24 mouse cellular contexts compared by ENCODE assay signal in genomic region chr19:41014003-41014402, GRCm38 (mm10). TPM values are rescaled to one million over a fixed set of nuclear protein-coding genes. Genes with fewer than 3 reads are reported as not detected.
DNase-seq lines count a peak whose midpoint lies in the region; ATAC-seq and TF ChIP-seq lines count a peak whose summit lies in the region.
"Had no signal": no experiment of that assay in that cellular context is flagged by ENCODE, and none has a peak within 500 bp of the region (broad histone marks: within the 10 kb centered on the region; RNA-seq: fewer than 3 reads in every experiment).

No protein-coding gene starts in this region.

- no peaks in the 10 kb centered on the region for H3K36me3 ChIP-seq in heart, embryonic 13.5 days
- no peaks in the 10 kb centered on the region for H3K36me3 ChIP-seq in heart, adult 2 months (ENCODE audit: control insufficient read depth, insufficient read depth, low read length)
- no peaks in the 10 kb centered on the region for H3K36me3 ChIP-seq in midbrain, embryonic 11.5 days (ENCODE audit: control insufficient read depth, insufficient read depth, low read length)
- H3K36me3 ChIP-seq in midbrain, embryonic 14.5 days (ENCODE audit: control insufficient read depth, insufficient read depth, low read length), result no peaks in the 10 kb centered on the region
- H3K36me3 ChIP-seq: embryonic facial prominence, embryonic 12.5 days; hindbrain, embryonic 12.5 days; limb, embryonic 15.5 days; neural tube, embryonic 12.5 days; stomach, embryonic 15.5 days had no signal

- 10% methylated on average over 9 of the region's 9 CpGs for WGBS in heart, embryonic 13.5 days
- WGBS in heart, adult 2 months, result 11% methylated on average over 9 of the region's 9 CpGs
- WGBS in midbrain, embryonic 11.5 days, result 30% methylated on average over 9 of the region's 9 CpGs
- 24% methylated on average over 9 of the region's 9 CpGs for WGBS in midbrain, embryonic 14.5 days

- H3K4me1 ChIP-seq in heart, embryonic 13.5 days, result peaks cover 13% of the 10 kb centered on the region
- peaks cover 3% of the 10 kb centered on the region for H3K4me1 ChIP-seq in heart, adult 2 months (ENCODE audit: control insufficient read depth, insufficient read depth, low read length)
- peaks cover 2% of the 10 kb centered on the region; the same call in 1 of the 2 replicates for H3K4me1 ChIP-seq in midbrain, embryonic 11.5 days (ENCODE audit: control insufficient read depth, insufficient read depth, low read length)
- no peaks in the 10 kb centered on the region for H3K4me1 ChIP-seq in midbrain, embryonic 14.5 days (ENCODE audit: control insufficient read depth, insufficient read depth, low read length)
- H3K4me1 ChIP-seq: neural tube, embryonic 12.5 days had no signal

- no peak for DNase-seq in heart, adult 2 months
- peak; percentile 62 for DNase-seq in midbrain, embryonic 11.5 days (ENCODE audit: low spot score, missing footprints)
- no peak for DNase-seq in midbrain, embryonic 14.5 days
- DNase-seq in thymus, postnatal 25 days, result peak; percentile 24
- DNase-seq in thymus, postnatal 0 days (ENCODE audit: low spot score), result no peak
- no peak for DNase-seq in layer of hippocampus, adult 9-11 months
- no peak for DNase-seq in cerebellum, adult 11-12 months
- DNase-seq: cerebellum, adult 9-11 months; gastrocnemius, postnatal 10 days; heart, adult 11 months; layer of hippocampus, postnatal 36 days; lung, postnatal 10 days; thymus, postnatal 36 days had no signal

- no peak overlapping the region for H3K9ac ChIP-seq in heart, embryonic 13.5 days
- no peak overlapping the region for H3K9ac ChIP-seq in heart, adult 2 months (ENCODE audit: low read depth, low read length)
- H3K9ac ChIP-seq in midbrain, embryonic 11.5 days (ENCODE audit: low read length), result no peak overlapping the region
- H3K9ac ChIP-seq in midbrain, embryonic 14.5 days (replicated peaks; ENCODE audit: low read length), result no peak overlapping the region
- H3K9ac ChIP-seq: embryonic facial prominence, embryonic 12.5 days; hindbrain, embryonic 12.5 days; limb, embryonic 15.5 days; neural tube, embryonic 12.5 days; stomach, embryonic 15.5 days had no signal

- no peak for ATAC-seq in heart, embryonic 13.5 days (ENCODE audit: extremely low read depth, insufficient number of reproducible peaks, low FRiP score, low TSS enrichment)
- no peak for ATAC-seq in midbrain, embryonic 11.5 days (ENCODE audit: low FRiP score)
- no peak for ATAC-seq in midbrain, embryonic 14.5 days (ENCODE audit: low FRiP score, low TSS enrichment)
- ATAC-seq: forebrain, embryonic 14.5 days; inflammation-experienced regulatory T-cells, adult 6 months had no signal

- no peak overlapping the region for H3K4me3 ChIP-seq in heart, embryonic 13.5 days
- H3K4me3 ChIP-seq in heart, adult 2 months, result no peak overlapping the region
- H3K4me3 ChIP-seq in midbrain, embryonic 11.5 days (ENCODE audit: low read depth, low read length), result no peak overlapping the region
- H3K4me3 ChIP-seq in midbrain, embryonic 14.5 days (replicated peaks; ENCODE audit: low read depth, low read length), result no peak overlapping the region
- H3K4me3 ChIP-seq: embryonic facial prominence, embryonic 12.5 days; hindbrain, embryonic 12.5 days; limb, embryonic 15.5 days; neural tube, embryonic 12.5 days; stomach, embryonic 15.5 days had no signal

- TF ChIP-seq CTCF in heart, adult 2 months (IDR thresholded peaks at IDR 0.05), result no peak

- TF ChIP-seq EP300 in heart, adult 2 months (IDR thresholded peaks at IDR 0.05; ENCODE audit: insufficient read depth, low read depth, low read length), result no peak

- no peaks in the 10 kb centered on the region for H3K9me3 ChIP-seq in heart, embryonic 13.5 days
- H3K9me3 ChIP-seq in midbrain, embryonic 11.5 days (ENCODE audit: control insufficient read depth, low read length), result no peaks in the 10 kb centered on the region
- no peaks in the 10 kb centered on the region for H3K9me3 ChIP-seq in midbrain, embryonic 14.5 days (ENCODE audit: control insufficient read depth, low read length)
- H3K9me3 ChIP-seq: embryonic facial prominence, embryonic 12.5 days; hindbrain, embryonic 12.5 days; limb, embryonic 15.5 days; neural tube, embryonic 12.5 days; stomach, embryonic 15.5 days had no signal

- H3K79me2 ChIP-seq in heart, adult 2 months (replicated peaks; ENCODE audit: control insufficient read depth, insufficient read depth, low read length), result no peaks in the 10 kb centered on the region

- intact Hi-C loops in heart, adult 2 months (cut with DNase I), result no loop called here

- peak overlapping the region; percentile 4; the same call in 1 of the 2 replicates for H3K4me2 ChIP-seq in heart, embryonic 13.5 days
- no peak overlapping the region for H3K4me2 ChIP-seq in midbrain, embryonic 11.5 days
- H3K4me2 ChIP-seq in midbrain, embryonic 14.5 days (ENCODE audit: low read length), result no peak overlapping the region
- H3K4me2 ChIP-seq: embryonic facial prominence, embryonic 12.5 days; hindbrain, embryonic 12.5 days; limb, embryonic 15.5 days; neural tube, embryonic 12.5 days; stomach, embryonic 15.5 days had no signal

- TF ChIP-seq POLR2A in heart, adult 2 months (IDR thresholded peaks at IDR 0.05; ENCODE audit: insufficient read depth, low read depth, low read length), result no peak

- peaks cover 60% of the 10 kb centered on the region for H3K27me3 ChIP-seq in heart, embryonic 13.5 days (replicated peaks)
- H3K27me3 ChIP-seq in heart, adult 2 months (ENCODE audit: control insufficient read depth, insufficient read depth, low read length), result no peaks in the 10 kb centered on the region; the same call in 1 of the 2 replicates
- H3K27me3 ChIP-seq in midbrain, embryonic 11.5 days (ENCODE audit: control insufficient read depth, insufficient read depth, low read length), result no peaks in the 10 kb centered on the region; the same call in 1 of the 2 replicates
- H3K27me3 ChIP-seq in midbrain, embryonic 14.5 days (ENCODE audit: control insufficient read depth, insufficient read depth, low read length), result peaks cover 5% of the 10 kb centered on the region
- H3K27me3 ChIP-seq: neural tube, embryonic 12.5 days; stomach, embryonic 15.5 days had no signal

- H3K27ac ChIP-seq in heart, embryonic 13.5 days (replicated peaks), result no peak overlapping the region
- no peak overlapping the region; the same call in 1 of the 2 replicates for H3K27ac ChIP-seq in heart, adult 2 months
- H3K27ac ChIP-seq in midbrain, embryonic 11.5 days (ENCODE audit: low read depth, low read length), result no peak overlapping the region
- no peak overlapping the region for H3K27ac ChIP-seq in midbrain, embryonic 14.5 days (replicated peaks; ENCODE audit: low read depth, low read length)
- H3K27ac ChIP-seq: embryonic facial prominence, embryonic 12.5 days; hindbrain, embryonic 12.5 days; limb, embryonic 15.5 days; neural tube, embryonic 12.5 days; stomach, embryonic 15.5 days had no signal

RNA-seq across cellular contexts. Expression of gene Dntt, which starts 15.1 kb away (rescaled TPM):
- polyA plus RNA-seq in heart, embryonic 13.5 days (2015; fragmentation: Nextera tagmentation; extraction: Ambion mirVana), result not detected in 2 replicates
- total RNA-seq in heart, adult 2 months (2021), result not detected
- polyA plus RNA-seq in heart, adult 2 months (2012; rRNA removed), result 0.12 TPM in 1 of 2 replicates, not detected in the other
- 0.14 TPM in 1 of 2 replicates, not detected in the other for polyA plus RNA-seq in midbrain, embryonic 11.5 days (2014; fragmentation: Nextera tagmentation; extraction: Ambion mirVana)
- polyA plus RNA-seq in midbrain, embryonic 14.5 days (2014; fragmentation: Nextera tagmentation; extraction: Ambion mirVana), result 0.17 and 0.18 TPM in 2 replicates
- polyA plus RNA-seq in thymus, postnatal 0 days (2015; fragmentation: Nextera tagmentation; extraction: Ambion mirVana), result 140 and 151 TPM in 2 replicates
- total RNA-seq: layer of hippocampus, postnatal 36 days; monocyte, adult 5-6 weeks had no signal
- polyA plus RNA-seq: cortical plate, adult 2 months; embryonic facial prominence, embryonic 12.5 days; limb, embryonic 15.5 days; liver, embryonic 16.5 days had no signal

RNA-seq across cellular contexts. Expression of gene Blnk, which starts 19.7 kb away (rescaled TPM):
- polyA plus RNA-seq in heart, embryonic 13.5 days (2015; fragmentation: Nextera tagmentation; extraction: Ambion mirVana), result 0.36 and 0.45 TPM in 2 replicates
- 1 to 10 TPM; 1.2 to 1.7 TPM for total RNA-seq in heart, adult 2 months (2021)
- 1.9 and 3.6 TPM in 2 replicates for polyA plus RNA-seq in heart, adult 2 months (2012; rRNA removed)
- polyA plus RNA-seq in midbrain, embryonic 11.5 days (2014; fragmentation: Nextera tagmentation; extraction: Ambion mirVana), result 0.19 and 0.56 TPM in 2 replicates
- 0.66 and 0.70 TPM in 2 replicates for polyA plus RNA-seq in midbrain, embryonic 14.5 days (2014; fragmentation: Nextera tagmentation; extraction: Ambion mirVana)
- polyA plus RNA-seq in thymus, postnatal 0 days (2015; fragmentation: Nextera tagmentation; extraction: Ambion mirVana), result 4.7 and 5.5 TPM in 2 replicates

Comparison
In these comparisons a context has a peak if more than half of its experiments do, and no peak if none do; other contexts are left out.
1. DNase-seq: peak in midbrain, embryonic 11.5 days (single experiment) and thymus, postnatal 25 days (single experiment); none in heart, adult 2 months (0 of 2), midbrain, embryonic 14.5 days (single experiment), thymus, postnatal 0 days (single experiment), layer of hippocampus, adult 9-11 months (single experiment) and cerebellum, adult 11-12 months (single experiment).
2. RNA of gene Dntt, which starts 15.1 kb away (polyA plus RNA-seq): 140 to 151 TPM in thymus, postnatal 0 days; 0.17 to 0.18 TPM in midbrain, embryonic 14.5 days, 0.12 TPM in heart, adult 2 months, 0.14 TPM in midbrain, embryonic 11.5 days and not detected in heart, embryonic 13.5 days; every median in the first group is over 100 times any median in the second.